Mouse (Mus musculus) erythroblast, embryonic 14.5 days (primary cell): ENCODE measurements at regions not wholly inside any gene's neighbourhood (a gene's known extent, or its start where the extent isn't known, plus 50 kb on each side); places are given as distances from the start of the nearest gene placed in this dataset.

Source experiments
- H3K27me3 ChIP-seq: 2 replicates; pipeline ENCODE4 v1.6.1; 2012; ENCODE audit warnings: inconsistent platforms; ENCODE audit not compliant: control insufficient read depth
- H3K36me3 ChIP-seq: 2 replicates; pipeline ENCODE4 v1.6.1; 2012; ENCODE audit warnings: mild to moderate bottlenecking, inconsistent platforms; ENCODE audit not compliant: control insufficient read depth
- H3K4me1 ChIP-seq: 2 replicates; pipeline ENCODE4 v1.6.1; 2012; ENCODE audit warnings: inconsistent platforms; ENCODE audit not compliant: control insufficient read depth
- H3K4me3 ChIP-seq: replicated peaks from 2 replicates; pipeline ENCODE3; 2012; ENCODE audit warnings: moderate library complexity, mild to moderate bottlenecking, inconsistent platforms
- H3K9me3 ChIP-seq: 2 replicates; pipeline ENCODE4 v1.6.1; 2012; ENCODE audit warnings: low read length, inconsistent platforms, mixed read lengths; ENCODE audit not compliant: control insufficient read depth
- GATA1 ChIP-seq: IDR thresholded peaks from 2 replicates; pipeline ENCODE4 v1.6.1; 2012; ENCODE audit warnings: low read length, inconsistent platforms, mixed read lengths
- TAL1 ChIP-seq: IDR thresholded peaks from 3 replicates; pipeline ENCODE4 v1.6.1; 2012; ENCODE audit warnings: low read length, inconsistent platforms, mixed read lengths

GRCm38 (mm10) chr11:45265171-45265988 lies 586.5 kb upstream of the Clint1 start:
- H3K36me3 ChIP-seq, result no peaks in the 10 kb centered on the region
- TF ChIP-seq TAL1 (no peak), GATA1 (no peak)
- H3K9me3 ChIP-seq, result no peaks in the 10 kb centered on the region; the same call in 1 of the 2 replicates
- H3K27me3 ChIP-seq, result no peaks in the 10 kb centered on the region
- no peak overlapping the region for H3K4me3 ChIP-seq
- H3K4me1 ChIP-seq, result no peaks in the 10 kb centered on the region

- no peaks in the 10 kb centered on the region for H3K36me3 ChIP-seq
These were observed 585.9 kb upstream of the Clint1 start for GRCm38 (mm10) chr11:45265989-45266302.

GRCm38 (mm10) chr11:45269215-45269614 lies 582.6 kb upstream of the Clint1 start:
- no peaks in the 10 kb centered on the region; the same call in 1 of the 2 replicates for H3K9me3 ChIP-seq
- no peak overlapping the region for H3K4me3 ChIP-seq
- no peaks in the 10 kb centered on the region for H3K36me3 ChIP-seq
- TF ChIP-seq GATA1 (no peak), TAL1 (no peak)
- H3K27me3 ChIP-seq, result no peaks in the 10 kb centered on the region
- no peaks in the 10 kb centered on the region for H3K4me1 ChIP-seq

More at GRCm38 (mm10) chr11:45265989-45266302, 585.9 kb upstream of the Clint1 start:
- no peak for TF ChIP-seq GATA1
- TF ChIP-seq TAL1, result no peak
- no peak overlapping the region for H3K4me3 ChIP-seq
- H3K4me1 ChIP-seq, result no peaks in the 10 kb centered on the region
- H3K9me3 ChIP-seq, result no peaks in the 10 kb centered on the region; the same call in 1 of the 2 replicates
- H3K27me3 ChIP-seq, result no peaks in the 10 kb centered on the region

- no peak overlapping the region for H3K4me3 ChIP-seq
- H3K27me3 ChIP-seq, result no peaks in the 10 kb centered on the region
- no peaks in the 10 kb centered on the region for H3K36me3 ChIP-seq
- TF ChIP-seq TAL1 (no peak), GATA1 (no peak)
- no peaks in the 10 kb centered on the region for H3K4me1 ChIP-seq
- no peaks in the 10 kb centered on the region for H3K9me3 ChIP-seq
These were observed 580.6 kb upstream of the Clint1 start for GRCm38 (mm10) chr11:45271206-45271605.

- Histone ChIP-seq H3K4me3 (no peak overlapping the region), H3K36me3 (no peaks in the 10 kb centered on the region), H3K4me1 (no peaks in the 10 kb centered on the region), H3K9me3 (no peaks in the 10 kb centered on the region), H3K27me3 (no peaks in the 10 kb centered on the region)
- TF ChIP-seq GATA1 (no peak), TAL1 (no peak)
These were observed 577.3 kb upstream of the Clint1 start for GRCm38 (mm10) chr11:45274446-45275119.

- H3K36me3 ChIP-seq, result no peaks in the 10 kb centered on the region
- TF ChIP-seq TAL1 (no peak), GATA1 (no peak)
- no peaks in the 10 kb centered on the region for H3K4me1 ChIP-seq
- H3K27me3 ChIP-seq, result no peaks in the 10 kb centered on the region
- no peak overlapping the region for H3K4me3 ChIP-seq
- H3K9me3 ChIP-seq, result no peaks in the 10 kb centered on the region
These were observed 576.7 kb upstream of the Clint1 start for GRCm38 (mm10) chr11:45275170-45275569.

- Histone ChIP-seq H3K36me3 (no peaks in the 10 kb centered on the region), H3K4me1 (no peaks in the 10 kb centered on the region), H3K4me3 (no peak overlapping the region), H3K9me3 (no peaks in the 10 kb centered on the region), H3K27me3 (no peaks in the 10 kb centered on the region)
- TF ChIP-seq GATA1 (no peak), TAL1 (no peak)
These were observed 555.1 kb upstream of the Clint1 start for GRCm38 (mm10) chr11:45296772-45297171.

GRCm38 (mm10) chr11:45311934-45312333 lies 539.9 kb upstream of the Clint1 start:
- TF ChIP-seq TAL1 (no peak), GATA1 (no peak)
- Histone ChIP-seq H3K9me3 (peaks cover 6% of the 10 kb centered on the region), H3K4me3 (no peak overlapping the region), H3K27me3 (no peaks in the 10 kb centered on the region), H3K36me3 (no peaks in the 10 kb centered on the region), H3K4me1 (no peaks in the 10 kb centered on the region)

GRCm38 (mm10) chr11:45323766-45324165 lies 528.1 kb upstream of the Clint1 start:
- Histone ChIP-seq H3K4me1 (no peaks in the 10 kb centered on the region), H3K4me3 (no peak overlapping the region), H3K9me3 (no peaks in the 10 kb centered on the region), H3K27me3 (no peaks in the 10 kb centered on the region), H3K36me3 (no peaks in the 10 kb centered on the region)
- TF ChIP-seq GATA1 (no peak), TAL1 (no peak)
